Mouse (Mus musculus) inflammation-experienced regulatory T-cells, adult 6 months (primary cell): ENCODE data around the gene Rdh11. TPM values are rescaled to one million over a fixed set of nuclear protein-coding genes. Genes with fewer than 3 reads are reported as not detected.

Experiments used
- ATAC-seq: one replicate; pipeline ENCODE4 v1.8.0; 2017
- polyA plus RNA-seq, 3 experiments: library from polyadenylated mRNA; unstranded; fragments of 100-300 nt; shearing (Covaris generic); gene quantifications; one replicate each; pipeline ENCODE4 v1.2.1; 2017

The Rdh11 gene
- polyA plus RNA-seq, 3 experiments from 2014 or later, result 16.9 to 22.4 (median 18.0) TPM

DNA sequence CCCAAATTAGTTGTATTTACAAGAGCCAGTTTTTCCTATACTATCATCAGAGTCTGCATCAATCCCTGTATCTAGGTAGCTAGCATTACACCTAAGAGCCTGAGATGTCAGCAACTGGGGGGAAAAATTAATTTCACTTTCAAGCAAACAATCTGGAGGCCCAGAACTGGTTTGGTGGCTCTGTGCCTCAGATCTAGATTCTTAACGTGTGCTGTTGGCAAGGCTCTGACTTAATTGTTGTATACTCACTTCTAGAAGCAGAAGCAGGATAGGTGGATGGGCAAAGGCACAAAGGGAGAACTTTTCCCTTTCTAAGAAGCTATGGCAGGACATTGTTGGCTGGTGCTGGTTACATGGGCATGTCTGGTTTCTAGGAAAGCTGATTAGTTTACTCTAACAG is 52.7 kb downstream of the Rdh11 start:
- no peak for ATAC-seq

DNA sequence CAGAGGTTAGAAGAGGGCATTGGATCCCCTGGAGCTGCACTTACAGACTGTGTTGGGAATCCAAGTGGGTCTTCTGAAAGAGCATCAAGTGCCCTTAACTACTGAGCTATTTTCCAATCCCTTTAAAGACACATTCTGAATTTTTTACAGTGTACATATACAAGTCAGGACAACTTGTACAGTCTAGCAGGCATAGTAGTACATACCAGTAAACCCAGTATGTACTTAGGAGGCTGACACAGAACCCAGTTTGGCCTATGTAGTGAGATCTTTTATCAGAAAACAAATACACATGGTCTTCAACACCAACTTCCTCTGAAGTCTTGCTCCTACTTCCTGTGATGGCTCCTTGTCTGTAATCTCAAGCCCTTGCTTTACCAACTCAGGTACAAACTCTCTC is 53.1 kb downstream of the Rdh11 start:
- no peak for ATAC-seq

DNA sequence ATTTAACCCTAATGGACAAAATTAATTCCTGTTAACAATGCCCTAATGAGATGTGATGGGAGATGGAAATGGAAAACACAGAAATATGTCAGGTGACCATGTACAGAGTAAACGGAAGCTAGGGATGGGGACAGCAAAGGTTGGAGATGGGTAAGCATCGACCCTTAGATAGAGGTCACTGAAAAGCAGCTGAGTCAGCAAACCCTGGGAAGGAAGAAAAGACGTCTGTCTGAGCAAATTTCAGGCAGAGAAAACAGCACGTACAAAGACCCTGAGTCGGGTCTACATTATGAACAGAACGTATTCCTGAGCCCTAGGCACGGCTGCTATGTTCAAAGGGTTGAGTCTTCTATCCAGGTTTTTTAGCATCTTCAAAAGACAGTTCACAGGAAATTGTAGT is 55.1 kb downstream of the Rdh11 start:
- no peak for ATAC-seq

DNA sequence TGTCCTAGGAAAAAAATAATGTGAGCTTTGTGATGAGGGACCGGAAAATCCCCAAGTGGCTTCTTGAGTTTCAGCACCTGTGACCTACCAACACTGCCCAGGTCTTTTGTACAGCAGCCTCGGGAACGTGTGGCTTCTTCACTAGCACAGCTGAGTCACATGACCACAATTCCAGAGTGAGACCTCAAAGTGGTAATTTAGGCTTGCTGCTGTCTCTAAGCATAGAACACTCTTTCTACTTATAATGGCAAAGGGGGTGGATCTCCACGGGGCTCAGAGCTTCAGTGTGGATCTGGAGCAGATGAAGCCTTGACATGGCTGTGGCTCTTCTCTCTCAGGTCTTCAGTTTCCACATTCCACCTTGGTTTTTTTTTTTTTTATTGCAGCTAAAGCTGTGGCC is 57.0 kb downstream of the Rdh11 start:
- no peak for ATAC-seq

DNA sequence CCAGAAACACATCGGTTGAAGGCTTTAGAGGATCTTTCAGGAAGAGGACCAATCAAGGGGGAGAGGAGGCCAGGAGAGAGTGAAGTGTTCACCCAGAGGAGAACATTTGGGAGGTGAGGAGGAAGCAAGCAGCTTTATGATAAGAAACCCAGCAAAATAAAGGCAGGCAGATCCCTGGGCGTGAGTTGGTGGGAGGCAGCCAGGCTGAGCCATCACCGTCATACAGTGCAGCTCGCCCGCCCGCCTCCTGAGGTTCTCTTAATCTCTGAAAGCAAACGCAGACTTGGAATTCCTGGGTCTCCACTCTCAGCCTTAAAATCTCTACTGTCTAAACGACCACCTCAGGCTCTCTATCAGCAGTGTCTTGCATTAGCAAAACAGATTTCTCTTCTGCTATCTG is 57.4 kb downstream of the Rdh11 start:
- ATAC-seq, result no peak

DNA sequence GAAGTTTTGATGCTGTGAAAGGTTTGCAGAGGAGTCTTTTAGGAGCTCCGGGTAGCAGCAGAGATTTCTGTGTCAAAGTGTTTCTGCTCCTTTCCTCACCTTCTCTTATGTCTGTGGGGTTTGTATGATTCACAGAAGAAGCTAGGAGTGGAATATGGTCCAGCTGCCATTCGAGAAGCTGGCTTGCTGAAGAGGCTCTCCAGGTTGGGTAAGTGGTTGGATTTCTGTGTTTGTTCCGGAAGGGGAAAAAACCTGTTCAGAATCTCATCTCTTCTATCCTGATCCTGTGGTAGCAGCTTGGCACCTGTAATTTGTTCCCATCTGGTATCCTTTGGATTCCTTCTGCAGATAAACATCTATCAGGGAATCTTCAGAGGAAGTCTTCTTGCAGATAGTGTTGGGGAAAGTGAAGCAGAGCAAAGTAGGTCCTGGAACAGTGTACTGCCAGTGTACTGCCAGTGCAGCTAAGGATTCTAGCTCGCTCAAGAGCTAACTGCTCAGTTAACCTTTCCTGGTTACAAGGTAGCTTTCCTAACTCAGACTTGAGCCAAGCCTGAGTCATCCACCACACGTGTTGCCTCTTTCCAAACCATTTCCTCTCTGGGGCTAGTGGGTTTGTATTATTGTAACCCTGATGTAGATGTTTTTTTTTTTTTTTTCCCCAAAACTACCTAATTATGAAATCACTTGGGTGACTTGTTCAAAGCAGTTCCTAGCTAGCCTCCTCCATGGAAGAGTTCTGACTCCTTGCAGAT is 60.2 kb downstream of the Rdh11 start:
- no peak for ATAC-seq

DNA sequence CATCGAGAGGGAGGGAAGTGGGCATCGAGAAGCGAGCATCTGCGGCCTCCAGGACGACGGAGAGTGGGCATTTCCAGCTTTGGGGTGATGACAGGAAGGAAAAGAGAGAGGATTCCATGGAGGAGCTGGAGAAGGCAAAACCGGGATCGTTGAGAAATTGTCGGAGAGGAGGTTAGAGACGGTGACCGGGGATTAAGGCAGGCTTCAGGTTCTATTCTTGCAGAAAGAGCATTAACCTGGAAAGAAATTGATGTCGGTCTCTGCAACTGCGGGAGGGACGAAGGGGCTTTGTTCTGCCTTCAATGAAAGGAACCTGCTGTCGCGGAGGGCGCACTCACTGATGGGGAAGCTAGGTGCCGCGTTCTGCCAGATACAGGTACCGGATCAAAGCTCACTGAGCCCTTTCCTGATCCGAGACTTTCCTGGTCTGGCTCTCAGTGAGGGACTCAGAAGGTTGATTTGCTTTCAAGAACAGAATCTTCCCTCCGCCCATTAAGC is 60.9 kb downstream of the Rdh11 start:
- ATAC-seq, result no peak

DNA sequence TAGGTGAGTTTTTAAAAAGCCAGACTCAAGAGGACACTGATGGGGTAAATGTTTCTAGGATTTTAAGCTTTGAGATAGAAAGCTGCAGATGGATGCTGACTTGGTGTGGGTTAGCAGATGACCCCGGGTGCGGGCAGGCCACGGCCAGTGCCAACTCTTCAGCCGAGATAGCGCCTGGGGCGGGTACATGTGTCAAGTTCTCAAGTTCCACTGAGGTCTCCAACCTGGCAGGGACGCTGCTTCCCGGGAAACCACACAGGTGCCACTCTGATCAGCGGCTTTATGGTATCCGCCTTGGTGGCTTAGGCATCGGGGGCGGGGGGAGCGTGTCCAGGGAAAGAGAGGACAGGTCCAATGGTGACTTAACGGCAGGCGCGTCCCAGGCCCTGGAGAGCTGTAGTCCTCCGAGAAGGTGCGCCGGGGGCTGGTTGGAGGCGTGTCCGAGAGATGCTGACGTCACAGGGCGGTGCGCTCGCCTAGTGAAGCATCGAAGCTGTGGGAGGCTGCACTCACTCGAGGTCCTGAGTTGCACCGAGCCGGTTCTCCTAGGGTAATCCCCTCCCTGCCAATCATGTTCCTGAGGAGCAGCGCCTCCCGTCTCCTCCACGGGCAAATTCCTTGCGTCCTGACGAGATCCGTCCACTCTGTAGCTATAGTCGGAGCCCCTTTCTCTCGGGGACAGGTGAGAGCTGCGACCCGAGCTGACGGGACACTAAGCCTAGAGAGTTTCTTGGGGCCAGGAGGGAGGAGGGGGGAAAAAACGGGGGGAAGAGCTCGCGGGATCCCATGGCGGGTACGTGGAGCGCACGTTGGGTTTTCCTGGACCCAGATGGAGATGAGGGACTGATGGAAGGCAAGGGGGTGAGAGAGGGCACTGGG is 61.6 kb downstream of the Rdh11 start, which contains the start of gene Arg2:
Gene Arg2 (plus strand): TSS at position 479 of the 879 bp plus-strand sequence.
- peak; percentile 99 for ATAC-seq

Other genes with a start within 250 kb of the Rdh11 start
- 10 to 100 TPM; 29.6 to 43.9 (median 34.4) TPM for gene Tmem229b, start 184.7 kb downstream of the Rdh11 start, polyA plus RNA-seq
- under 1 TPM; 0.07 to 0.14 (median 0.09) TPM for gene Plekhh1, start 163.1 kb downstream of the Rdh11 start, polyA plus RNA-seq
- gene Pigh, start 102.6 kb downstream of the Rdh11 start, polyA plus RNA-seq, result 10 to 100 TPM; 24.0 to 33.4 (median 31.1) TPM
- gene Arg2, start 61.5 kb downstream of the Rdh11 start, polyA plus RNA-seq, result under 1 TPM in 1 of 3 experiments, not detected in 2; 0.26 TPM
- 10 to 100 TPM; 47.1 to 75.0 (median 63.3) TPM for gene Vti1b, start 19.6 kb downstream of the Rdh11 start, polyA plus RNA-seq
- 10 to 100 TPM; 12.7 to 13.8 (median 13.2) TPM for gene Rdh12, start 16.6 kb upstream of the Rdh11 start, polyA plus RNA-seq
- gene Zfyve26, start 104.0 kb upstream of the Rdh11 start, polyA plus RNA-seq, result 10 to 100 TPM; 12.6 to 36.8 (median 30.5) TPM
- 1 to 10 TPM; 1.2 to 4.0 (median 3.4) TPM for gene Rad51b, start 105.0 kb upstream of the Rdh11 start, polyA plus RNA-seq